Mouse (Mus musculus) heart, embryonic 16.5 days (tissue): ENCODE measurements around the gene BC017158. TPM values are rescaled to one million over a fixed set of nuclear protein-coding genes. Genes with fewer than 3 reads are reported as not detected.
A peak's percentile ranks its signal among the peaks of the same experiment; 100 is the strongest.

Source experiments
- ATAC-seq: fragments of 200-750 bp; cut with Nextera tagmentation; replicated peaks from 2 replicates; pipeline ENCODE4 v1.8.0; 2017; ENCODE audit warnings: moderate number of reproducible peaks; ENCODE audit not compliant: insufficient read depth, low FRiP score; ENCODE audit errors: extremely low read depth
- H3K27ac ChIP-seq: fragments of 300-500 bp; sonication (generic); 2 replicates; pipeline ENCODE4 v1.5.1; 2014; ENCODE audit warnings: mild to moderate bottlenecking, low read length, control low read depth, moderate library complexity
- H3K27me3 ChIP-seq: fragments of 300-500 bp; sonication (generic); 2 replicates; pipeline ENCODE4 v1.6.1; 2014; ENCODE audit warnings: low read length, mixed read lengths; ENCODE audit not compliant: control insufficient read depth, insufficient read depth
- H3K36me3 ChIP-seq: fragments of 300-500 bp; sonication (generic); 2 replicates; pipeline ENCODE4 v1.6.1; 2014; ENCODE audit not compliant: control insufficient read depth, insufficient read depth
- H3K4me1 ChIP-seq: fragments of 300-500 bp; sonication (generic); 2 replicates; pipeline ENCODE4 v1.6.1; 2014; ENCODE audit warnings: low read length, mixed read lengths; ENCODE audit not compliant: control insufficient read depth, insufficient read depth
- H3K4me2 ChIP-seq: fragments of 300-500 bp; sonication (generic); 2 replicates; pipeline ENCODE4 v1.6.1; 2014; ENCODE audit warnings: low read depth, mild to moderate bottlenecking, control low read depth, low read length
- H3K4me3 ChIP-seq: fragments of 300-500 bp; sonication (generic); 2 replicates; pipeline ENCODE4 v1.5.1; 2014; ENCODE audit warnings: mild to moderate bottlenecking, control low read depth, low read length
- H3K9ac ChIP-seq: fragments of 300-500 bp; sonication (generic); 2 replicates; pipeline ENCODE4 v1.6.1; 2014; ENCODE audit warnings: low read length, control low read depth
- H3K9me3 ChIP-seq: fragments of 300-500 bp; sonication (generic); replicated peaks from 2 replicates; pipeline ENCODE4 v1.6.1; 2016; ENCODE audit warnings: low read length; ENCODE audit not compliant: control insufficient read depth
- WGBS: fragments of 180-500 bp; shearing (Covaris S2); extraction: QIAGEN DNeasy Blood & Tissue Kit; methylation state at CpG from one replicate; pipeline ENCODE4 v1.1.7; 2014; 5-methylcytosine and 5-hydroxymethylcytosine counted together
- polyA plus RNA-seq: library from polyadenylated mRNA; unstranded; fragments of >200 nt; fragmentation: Nextera tagmentation; extraction: Ambion mirVana; gene quantifications from 2 replicates; pipeline ENCODE4 v1.2.1, GENCODE M21; 2015

BC017158 gene
- polyA plus RNA-seq, 1 experiment from 2014 or later, result 14.2 TPM

- Histone ChIP-seq H3K4me2 (peak overlapping the region; percentile 81), H3K9me3 (no peaks in the 10 kb centered on the region), H3K27me3 (no peaks in the 10 kb centered on the region), H3K27ac (no peak overlapping the region; the same call in 1 of the 2 replicates), H3K4me3 (peak overlapping the region; percentile 96), H3K9ac (peak overlapping the region; percentile 95), H3K4me1 (peaks cover 11% of the 10 kb centered on the region), H3K36me3 (peaks cover 5% of the 10 kb centered on the region; the same call in 1 of the 2 replicates)
- 83% methylated on average over 8 of the region's 8 CpGs for WGBS
- ATAC-seq, result no peak
Measured at GRCm38 (mm10) chr7:128298481-128299342, 742 bp upstream of the BC017158 start.

- Histone ChIP-seq H3K9ac (peak overlapping the region; percentile 95), H3K27ac (no peak overlapping the region), H3K36me3 (peaks cover 5% of the 10 kb centered on the region; the same call in 1 of the 2 replicates), H3K4me1 (peaks cover 11% of the 10 kb centered on the region), H3K4me3 (peak overlapping the region; percentile 96), H3K27me3 (no peaks in the 10 kb centered on the region), H3K4me2 (peak overlapping the region; percentile 81), H3K9me3 (no peaks in the 10 kb centered on the region)
- ATAC-seq, result no peak
- WGBS, result 35% methylated on average over 10 of the region's 10 CpGs
Measured at GRCm38 (mm10) chr7:128297291-128297616, 716 bp downstream of the BC017158 start.

GRCm38 (mm10) chr7:128296514-128296913, 1.5 kb downstream of the BC017158 start:
- H3K27ac ChIP-seq, result no peak overlapping the region
- no peak overlapping the region for H3K9ac ChIP-seq
- ATAC-seq, result no peak
- 69% methylated on average over 3 of the region's 3 CpGs for WGBS
- no peaks in the 10 kb centered on the region for H3K9me3 ChIP-seq
- no peak overlapping the region for H3K4me3 ChIP-seq
- H3K4me2 ChIP-seq, result no peak overlapping the region
- H3K27me3 ChIP-seq, result no peaks in the 10 kb centered on the region
- peaks cover 11% of the 10 kb centered on the region for H3K4me1 ChIP-seq
- peaks cover 5% of the 10 kb centered on the region; the same call in 1 of the 2 replicates for H3K36me3 ChIP-seq

GRCm38 (mm10) chr7:128294785-128295184, 3.2 kb downstream of the BC017158 start:
- WGBS, result 82% methylated on average over 10 of the region's 10 CpGs
- peaks cover 11% of the 10 kb centered on the region for H3K4me1 ChIP-seq
- no peak overlapping the region for H3K4me2 ChIP-seq
- no peak overlapping the region for H3K4me3 ChIP-seq
- no peak overlapping the region for H3K9ac ChIP-seq
- H3K27me3 ChIP-seq, result no peaks in the 10 kb centered on the region
- H3K36me3 ChIP-seq, result peaks cover 5% of the 10 kb centered on the region; the same call in 1 of the 2 replicates
- no peaks in the 10 kb centered on the region for H3K9me3 ChIP-seq
- no peak for ATAC-seq
- no peak overlapping the region for H3K27ac ChIP-seq

GRCm38 (mm10) chr7:128288923-128289544, 8.9 kb downstream of the BC017158 start:
- H3K4me2 ChIP-seq, result peak overlapping the region; percentile 20
- H3K36me3 ChIP-seq, result peaks cover 3% of the 10 kb centered on the region; the same call in 1 of the 2 replicates
- peak overlapping the region; percentile 57 for H3K9ac ChIP-seq
- H3K27ac ChIP-seq, result peak overlapping the region; percentile 50
- ATAC-seq, result peak; percentile 68
- 25% methylated on average over 9 of the region's 9 CpGs for WGBS
- no peaks in the 10 kb centered on the region for H3K27me3 ChIP-seq
- H3K9me3 ChIP-seq, result no peaks in the 10 kb centered on the region
- peaks cover 10% of the 10 kb centered on the region for H3K4me1 ChIP-seq
- H3K4me3 ChIP-seq, result peak overlapping the region; percentile 4; the same call in 1 of the 2 replicates

GRCm38 (mm10) chr7:128285060-128285459, 12.9 kb downstream of the BC017158 start:
- H3K27ac ChIP-seq, result no peak overlapping the region
- WGBS, result 82% methylated on average over 8 of the region's 8 CpGs
- peaks cover 6% of the 10 kb centered on the region; the same call in 1 of the 2 replicates for H3K36me3 ChIP-seq
- no peak overlapping the region for H3K4me3 ChIP-seq
- H3K4me2 ChIP-seq, result no peak overlapping the region
- H3K9ac ChIP-seq, result no peak overlapping the region
- no peaks in the 10 kb centered on the region for H3K27me3 ChIP-seq
- H3K9me3 ChIP-seq, result no peaks in the 10 kb centered on the region
- no peak for ATAC-seq
- H3K4me1 ChIP-seq, result peaks cover 14% of the 10 kb centered on the region

- no peak for ATAC-seq
- H3K27ac ChIP-seq, result no peak overlapping the region
- 56% methylated on average over 5 of the region's 5 CpGs for WGBS
- no peaks in the 10 kb centered on the region for H3K27me3 ChIP-seq
- no peak overlapping the region for H3K9ac ChIP-seq
- H3K4me1 ChIP-seq, result peaks cover 11% of the 10 kb centered on the region
- H3K4me2 ChIP-seq, result no peak overlapping the region
- H3K9me3 ChIP-seq, result no peaks in the 10 kb centered on the region
- peaks cover 11% of the 10 kb centered on the region for H3K36me3 ChIP-seq
- no peak overlapping the region for H3K4me3 ChIP-seq
Measured at GRCm38 (mm10) chr7:128284047-128284446, 13.9 kb downstream of the BC017158 start.

- peaks cover 4% of the 10 kb centered on the region for H3K4me1 ChIP-seq
- H3K4me3 ChIP-seq, result no peak overlapping the region
- peaks cover 9% of the 10 kb centered on the region for H3K36me3 ChIP-seq
Measured at GRCm38 (mm10) chr7:128282532-128283244, 15.3 kb downstream of the BC017158 start.

More at GRCm38 (mm10) chr7:128282532-128283244, 15.3 kb downstream of the BC017158 start:
- no peaks in the 10 kb centered on the region for H3K27me3 ChIP-seq
- H3K27ac ChIP-seq, result no peak overlapping the region; the same call in 1 of the 2 replicates
- H3K4me2 ChIP-seq, result no peak overlapping the region
- no peaks in the 10 kb centered on the region for H3K9me3 ChIP-seq
- 38% methylated on average over 7 of the region's 7 CpGs for WGBS
- no peak for ATAC-seq
- no peak overlapping the region for H3K9ac ChIP-seq
